Mouse (Mus musculus): ENCODE results near the gene Pkp4.

GRCm38 (mm10) chr2:59299831-59300230, 139.2 kb downstream of the Pkp4 start:
- TF ChIP-seq CTCF (IDR thresholded peaks at IDR 0.05; ENCODE audit: low read depth, low read length), result no peak
- no peak for TF ChIP-seq POLR2A (IDR thresholded peaks at IDR 0.05; ENCODE audit: extremely low read depth, insufficient read depth, low read length)

Measured in liver, adult 2 months (tissue).